Mouse (Mus musculus) forebrain, embryonic 11.5 days (tissue): ENCODE measurements at regions not wholly inside any gene's neighbourhood (a gene's known extent, or its start where the extent isn't known, plus 50 kb on each side); places are given as distances from the start of the nearest gene placed in this dataset.

Experiments
- ATAC-seq: fragments of 200-750 bp; cut with Nextera tagmentation; replicated peaks from 2 replicates; pipeline ENCODE4 v1.8.0; 2017; ENCODE audit warnings: moderate TSS enrichment; ENCODE audit not compliant: low FRiP score
- DNase-seq: peaks from one replicate; pipeline ENCODE4 v3.0.0-alpha.2; 2017; ENCODE audit warnings: low spot score
- H3K27ac ChIP-seq: fragments of 300-500 bp; sonication (generic); 2 replicates; pipeline ENCODE4 v1.5.1; 2014; ENCODE audit warnings: low read depth, low read length
- H3K27me3 ChIP-seq: fragments of 300-500 bp; sonication (generic); 2 replicates; pipeline ENCODE4 v1.6.1; 2014; ENCODE audit warnings: mild to moderate bottlenecking, low read length, mixed read lengths; ENCODE audit not compliant: control insufficient read depth, insufficient read depth
- H3K36me3 ChIP-seq: fragments of 300-500 bp; sonication (generic); 2 replicates; pipeline ENCODE4 v1.6.1; 2014; ENCODE audit warnings: mild to moderate bottlenecking, low read length, moderate library complexity, mixed read lengths; ENCODE audit not compliant: control insufficient read depth, insufficient read depth
- H3K4me1 ChIP-seq: fragments of 300-500 bp; sonication (generic); replicated peaks from 2 replicates; pipeline ENCODE4 v1.6.1; 2014; ENCODE audit warnings: low read length, mixed read lengths; ENCODE audit not compliant: control insufficient read depth, insufficient read depth
- H3K4me2 ChIP-seq: fragments of 300-500 bp; sonication (generic); 2 replicates; pipeline ENCODE4 v1.6.1; 2014; ENCODE audit warnings: low read depth, mild to moderate bottlenecking, low read length, moderate library complexity, mixed read lengths; ENCODE audit not compliant: severe bottlenecking
- H3K4me3 ChIP-seq: fragments of 300-500 bp; sonication (generic); 2 replicates; pipeline ENCODE4 v1.5.1; 2014; ENCODE audit warnings: low read depth, low read length
- H3K9ac ChIP-seq: fragments of 300-500 bp; sonication (generic); 2 replicates; pipeline ENCODE4 v1.6.1; 2014; ENCODE audit warnings: low read length
- H3K9me3 ChIP-seq: fragments of 300-500 bp; sonication (generic); 2 replicates; pipeline ENCODE4 v1.6.1; 2016; ENCODE audit warnings: low read length, mixed read lengths; ENCODE audit not compliant: control insufficient read depth
- WGBS: fragments of 180-500 bp; shearing (Covaris S2); extraction: QIAGEN DNeasy Blood & Tissue Kit; methylation state at CpG from one replicate; pipeline ENCODE4 v1.1.7; 2014; 5-methylcytosine and 5-hydroxymethylcytosine counted together

DNA sequence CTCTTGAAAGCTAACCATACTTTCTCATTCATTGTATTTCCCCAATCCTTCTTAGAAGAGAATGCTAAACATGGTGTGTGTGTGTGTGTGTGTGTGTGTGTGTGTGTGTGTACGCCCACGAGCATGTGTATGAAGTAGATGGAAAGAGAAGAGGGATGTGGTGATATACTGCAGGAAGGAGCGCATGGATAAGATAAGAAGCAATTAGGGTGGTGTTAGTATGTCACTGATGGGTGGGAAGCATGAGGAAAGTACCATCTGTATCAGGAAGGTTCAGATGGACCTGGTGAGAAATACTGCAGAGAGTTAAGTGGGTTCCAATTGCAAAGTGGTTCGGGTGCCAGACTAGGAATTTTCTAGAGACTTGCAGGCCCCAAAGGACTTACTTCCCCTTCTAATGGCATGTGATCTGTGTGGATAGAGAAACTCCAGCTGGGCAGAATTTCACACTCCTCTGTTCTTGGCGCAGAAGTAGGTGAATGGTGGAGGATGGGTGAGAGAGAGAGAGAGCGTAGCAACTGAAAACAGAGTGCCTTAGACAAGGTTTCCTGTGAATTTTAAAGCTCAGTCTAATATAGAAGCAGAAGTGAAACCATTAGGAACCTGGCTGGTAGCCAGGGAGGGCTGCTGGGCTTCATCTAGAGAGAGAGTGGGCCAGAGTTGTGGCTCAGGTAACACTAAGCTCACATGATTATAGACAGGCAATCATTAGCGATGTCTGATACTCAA, 257.5 kb downstream of the Insc start:
- no peaks in the 10 kb centered on the region for H3K36me3 ChIP-seq
- H3K4me2 ChIP-seq: no peak overlapping the region
- H3K27ac ChIP-seq: no peak overlapping the region
- no peaks in the 10 kb centered on the region for H3K4me1 ChIP-seq
- DNase-seq: no peak
- no peak overlapping the region for H3K4me3 ChIP-seq
- WGBS: 86% methylated on average over 7 of the region's 7 CpGs
- H3K27me3 ChIP-seq: no peaks in the 10 kb centered on the region
- no peaks in the 10 kb centered on the region for H3K9me3 ChIP-seq
- H3K9ac ChIP-seq: no peak overlapping the region
- ATAC-seq: no peak

DNA sequence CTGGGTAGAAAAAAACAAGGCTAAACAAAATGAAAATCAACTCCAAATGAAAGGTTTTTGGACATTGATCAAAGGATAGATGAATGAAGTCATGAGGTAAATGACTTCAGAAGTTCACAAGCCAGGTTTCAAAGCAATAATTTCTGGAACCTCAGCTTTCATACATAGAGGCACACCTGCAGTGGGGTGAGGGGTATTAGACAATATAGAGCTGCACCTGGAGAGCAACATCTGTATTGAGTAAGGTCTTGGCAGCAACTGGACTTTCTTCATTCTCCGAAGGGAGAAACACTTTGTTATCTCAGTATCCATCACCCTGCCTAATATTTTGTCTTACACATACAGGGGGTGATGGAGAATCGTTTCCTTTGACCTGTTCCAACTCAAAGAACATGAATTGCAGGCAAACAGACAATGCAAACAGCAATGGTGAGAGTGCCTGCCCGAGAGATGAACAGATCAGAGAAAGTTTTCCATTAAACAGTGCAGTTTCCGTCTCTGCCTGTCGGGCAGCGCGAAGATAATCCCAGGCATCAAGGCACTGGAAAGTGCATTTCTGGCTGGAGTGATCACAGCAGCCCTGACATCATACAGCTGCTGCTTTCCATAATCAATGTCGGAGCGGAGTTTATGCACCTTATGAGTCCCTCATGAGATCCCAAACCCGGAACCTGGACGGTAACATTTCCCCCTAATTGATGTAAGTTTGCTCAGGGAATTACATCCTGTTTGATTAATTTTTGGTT, 270.9 kb downstream of the Insc start:
- ATAC-seq: no peak
- Histone ChIP-seq H3K27ac (no peak overlapping the region), H3K27me3 (no peaks in the 10 kb centered on the region), H3K4me2 (no peak overlapping the region), H3K4me3 (no peak overlapping the region), H3K9ac (no peak overlapping the region), H3K9me3 (no peaks in the 10 kb centered on the region), H3K4me1 (no peaks in the 10 kb centered on the region), H3K36me3 (no peaks in the 10 kb centered on the region)
- no peak for DNase-seq
- WGBS: 87% methylated on average over 11 of the region's 11 CpGs

DNA sequence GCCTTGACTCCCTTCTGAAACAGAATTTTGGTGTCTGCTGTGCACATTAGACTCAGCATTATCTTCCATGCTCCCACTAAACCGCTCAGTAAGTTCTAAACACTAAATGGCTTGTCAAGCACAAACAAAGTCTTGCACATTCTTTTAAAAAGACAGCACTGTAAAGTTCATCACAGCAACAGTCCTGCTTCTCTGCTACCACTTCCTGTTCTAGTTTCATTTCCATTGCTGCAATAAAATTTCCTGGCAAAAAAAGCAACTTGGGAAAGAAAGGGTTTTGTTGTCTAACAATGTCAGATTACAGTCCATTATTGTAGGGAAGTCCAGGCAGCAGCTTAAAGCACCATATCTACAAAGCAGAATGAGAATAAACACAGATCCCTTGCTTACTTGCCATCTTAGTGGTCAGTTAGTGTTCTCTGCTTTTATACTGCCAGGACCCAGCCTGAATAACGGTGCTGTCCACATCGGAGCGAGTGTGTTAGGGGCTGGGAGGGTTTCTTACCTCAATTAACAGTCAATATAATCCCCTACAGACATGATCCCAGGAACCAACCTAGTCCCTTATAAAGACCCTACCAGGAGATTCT, 276.0 kb downstream of the Insc start:
- no peak overlapping the region for H3K27ac ChIP-seq
- no peak overlapping the region for H3K4me2 ChIP-seq
- H3K4me3 ChIP-seq: no peak overlapping the region
- H3K9me3 ChIP-seq: no peaks in the 10 kb centered on the region
- 83% methylated on average over 4 of the region's 4 CpGs for WGBS
- ATAC-seq: no peak
- no peak for DNase-seq
- no peaks in the 10 kb centered on the region for H3K36me3 ChIP-seq
- H3K4me1 ChIP-seq: no peaks in the 10 kb centered on the region
- no peaks in the 10 kb centered on the region for H3K27me3 ChIP-seq
- no peak overlapping the region for H3K9ac ChIP-seq

DNA sequence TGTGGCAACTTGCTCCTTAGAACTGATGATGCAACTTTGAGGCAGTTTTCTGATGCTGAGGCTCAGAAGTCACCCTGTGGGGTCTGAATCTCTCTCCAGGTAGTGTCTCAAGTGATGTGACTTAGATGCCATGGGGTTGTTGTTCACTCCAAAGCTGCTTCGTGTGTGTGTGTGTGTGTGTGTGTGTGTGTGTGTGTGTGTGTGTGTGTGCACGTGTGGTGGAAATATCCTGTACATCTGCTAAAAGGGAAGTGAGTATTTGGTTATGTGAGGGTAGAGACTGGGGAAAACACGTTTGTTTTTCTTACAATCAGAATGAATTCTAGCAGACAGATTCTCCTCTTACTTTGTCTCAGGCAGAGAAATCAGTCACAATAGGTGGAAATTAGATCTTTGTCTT, 276.5 kb downstream of the Insc start:
- ATAC-seq: no peak

DNA sequence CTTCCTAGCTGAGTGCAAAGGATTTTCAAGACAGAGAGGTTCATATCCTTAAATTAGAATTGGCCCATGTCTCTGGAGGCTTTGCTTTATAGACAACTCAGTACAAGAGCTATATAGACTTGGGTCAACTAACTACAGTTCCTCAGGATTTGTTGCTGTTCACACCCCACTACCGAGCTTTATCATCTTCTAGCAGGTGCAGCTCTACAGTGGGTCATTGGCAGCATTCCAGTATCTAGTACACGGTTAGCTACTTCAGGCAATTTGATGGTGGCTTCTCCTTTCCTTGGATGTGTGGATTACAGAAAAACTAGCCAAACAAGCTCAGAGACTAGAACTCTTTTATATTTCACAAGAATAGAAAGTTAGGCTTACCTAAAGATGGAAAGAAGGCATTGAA, 282.3 kb downstream of the Insc start:
- 90% methylated on average over 2 of the region's 2 CpGs for WGBS
- no peak for DNase-seq
- no peaks in the 10 kb centered on the region for H3K36me3 ChIP-seq
- no peak overlapping the region for H3K27ac ChIP-seq
- no peak overlapping the region for H3K9ac ChIP-seq
- H3K27me3 ChIP-seq: no peaks in the 10 kb centered on the region
- H3K4me3 ChIP-seq: no peak overlapping the region
- H3K4me2 ChIP-seq: no peak overlapping the region
- ATAC-seq: no peak
- H3K4me1 ChIP-seq: no peaks in the 10 kb centered on the region
- H3K9me3 ChIP-seq: no peaks in the 10 kb centered on the region

More for the DNA sequence above, 276.5 kb downstream of the Insc start:
- Histone ChIP-seq H3K27me3 (no peaks in the 10 kb centered on the region), H3K36me3 (no peaks in the 10 kb centered on the region), H3K9me3 (no peaks in the 10 kb centered on the region), H3K27ac (no peak overlapping the region), H3K9ac (no peak overlapping the region), H3K4me3 (no peak overlapping the region), H3K4me2 (no peak overlapping the region), H3K4me1 (no peaks in the 10 kb centered on the region)
- WGBS: 65% methylated on average over 3 of the region's 3 CpGs
- no peak for DNase-seq

DNA sequence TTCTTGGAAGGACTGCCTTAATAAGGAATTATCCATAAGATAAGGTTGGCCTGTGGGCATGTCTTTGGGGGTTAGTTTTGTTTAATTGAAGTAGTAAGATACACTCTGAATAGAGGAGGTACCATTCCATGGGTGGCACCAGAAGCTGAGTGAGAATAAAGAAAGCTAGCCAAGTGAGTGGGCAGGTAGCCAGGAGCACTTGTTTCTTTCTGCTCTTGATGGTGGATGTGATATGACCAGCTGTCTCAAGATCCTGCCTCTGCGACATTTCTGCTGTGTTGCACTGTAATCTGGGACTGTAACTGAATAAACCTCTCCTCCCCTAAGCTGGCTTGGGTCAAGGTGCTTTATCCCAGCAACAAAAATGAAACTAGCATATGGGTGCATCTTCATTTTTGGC, 284.2 kb downstream of the Insc start:
- ATAC-seq: no peak
- no peak for DNase-seq
- 88% methylated on average over 1 of the region's 1 CpGs for WGBS

DNA sequence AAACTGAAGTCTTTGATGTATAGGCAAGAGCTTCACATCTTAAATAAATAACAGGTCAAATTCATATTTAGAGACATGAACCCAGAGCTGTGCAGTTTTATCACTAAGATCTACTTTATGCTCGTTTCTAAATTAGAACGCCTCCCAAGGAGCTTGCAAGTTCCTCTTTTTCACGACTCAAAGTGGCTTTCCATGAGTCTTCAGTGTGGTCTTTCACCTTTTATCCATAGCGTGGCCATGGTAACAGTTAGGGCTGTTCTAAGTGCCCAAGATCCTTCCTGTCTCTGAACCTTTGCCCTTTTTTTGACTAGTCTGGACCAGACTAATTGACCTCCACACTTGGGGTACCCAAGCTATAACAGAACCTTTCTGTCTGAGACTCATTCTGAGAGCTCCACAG, 290.5 kb downstream of the Insc start:
- no peak overlapping the region for H3K4me3 ChIP-seq
- H3K9ac ChIP-seq: no peak overlapping the region
- no peaks in the 10 kb centered on the region for H3K36me3 ChIP-seq
- no peak overlapping the region for H3K4me2 ChIP-seq
- 67% methylated on average over 4 of the region's 4 CpGs for WGBS
- H3K27me3 ChIP-seq: no peaks in the 10 kb centered on the region
- DNase-seq (no peak), ATAC-seq (no peak)
- no peaks in the 10 kb centered on the region for H3K4me1 ChIP-seq
- H3K27ac ChIP-seq: no peak overlapping the region
- H3K9me3 ChIP-seq: no peaks in the 10 kb centered on the region

More for the DNA sequence above, 284.2 kb downstream of the Insc start:
- Histone ChIP-seq H3K4me1 (no peaks in the 10 kb centered on the region), H3K27me3 (no peaks in the 10 kb centered on the region), H3K27ac (no peak overlapping the region), H3K9ac (no peak overlapping the region), H3K4me2 (no peak overlapping the region), H3K9me3 (no peaks in the 10 kb centered on the region), H3K36me3 (no peaks in the 10 kb centered on the region), H3K4me3 (no peak overlapping the region)

DNA sequence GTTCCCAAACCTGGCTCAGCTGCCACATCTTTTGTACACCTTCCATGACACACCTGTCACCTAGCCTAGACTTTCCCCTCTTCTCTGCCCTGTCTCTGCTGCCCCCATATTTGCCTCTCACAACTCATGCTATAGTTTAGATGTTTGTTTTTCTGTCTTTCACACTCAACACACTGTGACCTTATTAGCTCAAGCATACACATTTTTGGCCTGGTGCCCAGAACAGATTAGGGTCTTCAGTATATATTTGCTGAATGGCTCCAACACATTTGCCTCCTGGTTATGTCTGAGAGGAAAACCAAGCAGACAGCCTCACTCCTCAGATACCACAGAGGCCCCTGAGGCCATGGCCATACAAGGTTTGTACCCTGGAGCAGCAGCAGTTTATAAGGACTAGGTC, 312.0 kb downstream of the Insc start:
- ATAC-seq (no peak), DNase-seq (no peak)
- Histone ChIP-seq H3K9me3 (no peaks in the 10 kb centered on the region), H3K27me3 (no peaks in the 10 kb centered on the region), H3K9ac (no peak overlapping the region), H3K36me3 (no peaks in the 10 kb centered on the region), H3K4me2 (no peak overlapping the region), H3K4me3 (no peak overlapping the region), H3K27ac (no peak overlapping the region), H3K4me1 (peaks cover 4% of the 10 kb centered on the region)
